ENCODE assay signal across 15 mouse cellular contexts in the genomic region with DNA sequence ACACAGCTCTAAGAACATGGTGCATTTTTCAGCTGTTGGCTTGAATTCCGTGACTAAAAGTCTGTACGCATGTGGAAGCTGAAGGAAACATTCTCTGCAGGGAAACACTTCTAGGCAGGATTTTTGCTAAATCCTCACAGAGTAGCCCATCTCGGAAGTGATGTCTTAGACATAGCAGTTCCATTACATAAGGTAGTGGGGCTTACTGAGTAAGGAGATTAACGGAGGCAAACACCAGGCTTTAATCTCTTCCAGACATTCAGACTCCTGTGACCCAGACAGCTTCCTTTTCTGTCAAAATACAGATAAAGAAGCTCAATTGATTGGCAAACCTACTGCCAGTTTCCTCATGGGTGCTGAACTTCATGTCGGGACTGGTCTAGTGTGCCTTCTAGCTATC.
A peak's percentile ranks its signal among the peaks of the same experiment; 100 is the strongest.
DNase-seq lines count a peak whose midpoint lies in the region; ATAC-seq lines count a peak whose summit lies in the region.
"Had no signal": no experiment of that assay in that cellular context is flagged by ENCODE, and none has a peak within 500 bp of the region (broad histone marks: within the 10 kb centered on the region; RNA-seq: fewer than 3 reads in every experiment).

No protein-coding gene starts in this region.

- H3K27me3 ChIP-seq in heart, embryonic 11.5 days (ENCODE audit: control insufficient read depth, insufficient read depth, low read length), result no peaks in the 10 kb centered on the region
- peaks cover 23% of the 10 kb centered on the region for H3K27me3 ChIP-seq in midbrain, embryonic 10.5 days (ENCODE audit: low read depth, poor library complexity, severe bottlenecking)
- no peaks in the 10 kb centered on the region for H3K27me3 ChIP-seq in midbrain, embryonic 13.5 days
- H3K27me3 ChIP-seq in embryonic facial prominence, embryonic 13.5 days, result no peaks in the 10 kb centered on the region
- no peaks in the 10 kb centered on the region for H3K27me3 ChIP-seq in hindbrain, embryonic 12.5 days
- H3K27me3 ChIP-seq: limb, embryonic 12.5 days; lung, embryonic 15.5 days had no signal

- WGBS in heart, embryonic 11.5 days (ENCODE audit: insufficient replicate concordance), result 12% methylated on average over 5 of the region's 5 CpGs
- 21% methylated on average over 5 of the region's 5 CpGs for WGBS in midbrain, embryonic 10.5 days
- 19% methylated on average over 5 of the region's 5 CpGs for WGBS in midbrain, embryonic 13.5 days
- 5% methylated on average over 5 of the region's 5 CpGs for WGBS in embryonic facial prominence, embryonic 13.5 days
- WGBS in hindbrain, embryonic 12.5 days, result 61% methylated on average over 5 of the region's 5 CpGs

- no peaks in the 10 kb centered on the region for H3K9me3 ChIP-seq in heart, embryonic 11.5 days (replicated peaks; ENCODE audit: control insufficient read depth, low read length)
- no peaks in the 10 kb centered on the region for H3K9me3 ChIP-seq in midbrain, embryonic 10.5 days (replicated peaks)
- no peaks in the 10 kb centered on the region for H3K9me3 ChIP-seq in midbrain, embryonic 13.5 days
- no peaks in the 10 kb centered on the region for H3K9me3 ChIP-seq in embryonic facial prominence, embryonic 13.5 days
- H3K9me3 ChIP-seq in hindbrain, embryonic 12.5 days (replicated peaks), result no peaks in the 10 kb centered on the region
- H3K9me3 ChIP-seq: limb, embryonic 12.5 days; lung, embryonic 15.5 days had no signal

- no peak overlapping the region for H3K4me3 ChIP-seq in heart, embryonic 11.5 days (ENCODE audit: low read depth, low read length)
- no peak overlapping the region for H3K4me3 ChIP-seq in midbrain, embryonic 10.5 days
- H3K4me3 ChIP-seq in midbrain, embryonic 13.5 days (replicated peaks), result no peak overlapping the region
- no peak overlapping the region for H3K4me3 ChIP-seq in embryonic facial prominence, embryonic 13.5 days
- H3K4me3 ChIP-seq in hindbrain, embryonic 12.5 days, result no peak overlapping the region
- H3K4me3 ChIP-seq: limb, embryonic 12.5 days; lung, embryonic 15.5 days had no signal

- H3K36me3 ChIP-seq in heart, embryonic 11.5 days (ENCODE audit: control insufficient read depth, insufficient read depth, low read length), result no peaks in the 10 kb centered on the region
- H3K36me3 ChIP-seq in midbrain, embryonic 10.5 days, result no peaks in the 10 kb centered on the region
- H3K36me3 ChIP-seq in midbrain, embryonic 13.5 days, result no peaks in the 10 kb centered on the region
- no peaks in the 10 kb centered on the region for H3K36me3 ChIP-seq in embryonic facial prominence, embryonic 13.5 days
- H3K36me3 ChIP-seq in hindbrain, embryonic 12.5 days, result no peaks in the 10 kb centered on the region
- H3K36me3 ChIP-seq: limb, embryonic 12.5 days; lung, embryonic 15.5 days had no signal

- DNase-seq in heart, adult 8-10 months (ENCODE audit: low spot score), result peak; percentile 5
- peak; percentile 11 for DNase-seq in midbrain, embryonic 10.5 days (ENCODE audit: low spot score)
- DNase-seq in skeletal muscle tissue, adult 2 months (ENCODE audit: low read depth, low spot score), result peak; percentile 4
- no peak for DNase-seq in ovary, postnatal 36 days (ENCODE audit: low spot score)
- DNase-seq: cerebellum, adult 11-12 months; heart, postnatal 14 days; right cerebral cortex, postnatal 25 days; thymus, postnatal 4 days had no signal

- no peak overlapping the region for H3K27ac ChIP-seq in heart, embryonic 11.5 days (ENCODE audit: low read depth, low read length)
- H3K27ac ChIP-seq in midbrain, embryonic 10.5 days (replicated peaks), result no peak overlapping the region
- H3K27ac ChIP-seq in midbrain, embryonic 13.5 days, result no peak overlapping the region
- H3K27ac ChIP-seq in embryonic facial prominence, embryonic 13.5 days, result no peak overlapping the region; the same call in 1 of the 2 replicates
- H3K27ac ChIP-seq in hindbrain, embryonic 12.5 days, result no peak overlapping the region
- H3K27ac ChIP-seq: limb, embryonic 12.5 days; lung, embryonic 15.5 days had no signal

- no peaks in the 10 kb centered on the region; the same call in 1 of the 2 replicates for H3K4me1 ChIP-seq in heart, embryonic 11.5 days (ENCODE audit: control insufficient read depth, insufficient read depth, low read length)
- peaks cover 9% of the 10 kb centered on the region for H3K4me1 ChIP-seq in midbrain, embryonic 10.5 days
- H3K4me1 ChIP-seq in midbrain, embryonic 13.5 days (replicated peaks), result 0 out of 2 replicates have a peak, but pooled peaks cover 3% of the 10 kb centered on the region
- H3K4me1 ChIP-seq in embryonic facial prominence, embryonic 13.5 days, result peaks cover 10% of the 10 kb centered on the region
- no peaks in the 10 kb centered on the region for H3K4me1 ChIP-seq in hindbrain, embryonic 12.5 days
- H3K4me1 ChIP-seq: limb, embryonic 12.5 days; lung, embryonic 15.5 days had no signal

- no peak for ATAC-seq in heart, embryonic 11.5 days (replicated peaks; ENCODE audit: insufficient number of reproducible peaks, low FRiP score, low TSS enrichment)
- ATAC-seq in midbrain, embryonic 13.5 days, result no peak
- peak; percentile 48; the same call in 1 of the 2 replicates for ATAC-seq in embryonic facial prominence, embryonic 13.5 days (ENCODE audit: insufficient number of reproducible peaks, insufficient read depth, low FRiP score, low TSS enrichment, low read depth)
- no peak for ATAC-seq in hindbrain, embryonic 12.5 days (ENCODE audit: low FRiP score)
- ATAC-seq: activated CD4-positive, CD25-positive, alpha-beta regulatory T cell, adult 4 months had no signal

- no peak overlapping the region for H3K9ac ChIP-seq in heart, embryonic 11.5 days (ENCODE audit: low read depth, low read length)
- no peak overlapping the region for H3K9ac ChIP-seq in midbrain, embryonic 13.5 days (replicated peaks)
- H3K9ac ChIP-seq in embryonic facial prominence, embryonic 13.5 days, result no peak overlapping the region
- no peak overlapping the region for H3K9ac ChIP-seq in hindbrain, embryonic 12.5 days
- H3K9ac ChIP-seq: limb, embryonic 12.5 days; lung, embryonic 15.5 days had no signal

- no peak overlapping the region for H3K4me2 ChIP-seq in heart, embryonic 11.5 days
- no peak overlapping the region for H3K4me2 ChIP-seq in midbrain, embryonic 13.5 days (replicated peaks)
- no peak overlapping the region; the same call in 1 of the 2 replicates for H3K4me2 ChIP-seq in embryonic facial prominence, embryonic 13.5 days
- H3K4me2 ChIP-seq in hindbrain, embryonic 12.5 days (replicated peaks), result no peak overlapping the region
- H3K4me2 ChIP-seq: limb, embryonic 12.5 days; lung, embryonic 15.5 days had no signal
